Mouse (Mus musculus) stomach, embryonic 14.5 days (tissue): Measurements from ENCODE around the gene Gm16503. TPM values are rescaled to one million over a fixed set of nuclear protein-coding genes. Genes with fewer than 3 reads are reported as not detected.
"Not testable (repeated sequence)": the region's sequence is repeated elsewhere in the genome, so short reads cannot be mapped to it uniquely, and the experiment has no call there.

ENCODE experiments used
- ATAC-seq: fragments of 200-750 bp; cut with Nextera tagmentation; 2 replicates; pipeline ENCODE4 v1.8.0; 2017; ENCODE audit warnings: low read depth, moderate TSS enrichment; ENCODE audit not compliant: insufficient number of reproducible peaks, insufficient read depth, low FRiP score
- H3K27ac ChIP-seq: fragments of 300-500 bp; sonication (generic); 2 replicates; pipeline ENCODE4 v1.5.1; 2014; ENCODE audit warnings: mild to moderate bottlenecking, low read length, moderate library complexity, mixed read lengths
- H3K27me3 ChIP-seq: fragments of 300-500 bp; sonication (generic); 2 replicates; pipeline ENCODE4 v1.6.1; 2014; ENCODE audit warnings: low read length, control low read depth, mixed read lengths; ENCODE audit not compliant: control insufficient read depth, insufficient read depth
- H3K36me3 ChIP-seq: fragments of 300-500 bp; sonication (generic); 2 replicates; pipeline ENCODE4 v1.6.1; 2014; ENCODE audit warnings: mild to moderate bottlenecking, control low read depth, low read length, moderate library complexity, mixed read lengths; ENCODE audit not compliant: control insufficient read depth, insufficient read depth
- H3K4me1 ChIP-seq: fragments of 300-500 bp; sonication (generic); 2 replicates; pipeline ENCODE4 v1.6.1; 2014; ENCODE audit warnings: low read length, control low read depth, mixed read lengths; ENCODE audit not compliant: control insufficient read depth, insufficient read depth
- H3K4me2 ChIP-seq: fragments of 300-500 bp; sonication (generic); replicated peaks from 2 replicates; pipeline ENCODE4 v1.6.1; 2014; ENCODE audit warnings: low read depth, low read length, control low read depth
- H3K4me3 ChIP-seq: fragments of 300-500 bp; sonication (generic); 2 replicates; pipeline ENCODE4 v1.5.1; 2014; ENCODE audit warnings: low read depth, low read length, control low read depth
- H3K9ac ChIP-seq: fragments of 300-500 bp; sonication (generic); replicated peaks from 2 replicates; pipeline ENCODE4 v1.6.1; 2014; ENCODE audit warnings: low read depth, mild to moderate bottlenecking, control low read depth, low read length, moderate library complexity, mixed read lengths
- H3K9me3 ChIP-seq: fragments of 300-500 bp; sonication (generic); 2 replicates; pipeline ENCODE4 v1.6.1; 2016; ENCODE audit warnings: low read depth, low read length, control low read depth; ENCODE audit not compliant: control insufficient read depth
- WGBS: fragments of 180-500 bp; shearing (Covaris S2); extraction: QIAGEN DNeasy Blood & Tissue Kit; methylation state at CpG from one replicate; pipeline ENCODE4 v1.1.7; 2014; 5-methylcytosine and 5-hydroxymethylcytosine counted together
- polyA plus RNA-seq: library from polyadenylated mRNA; unstranded; fragments of >200 nt; fragmentation: Nextera tagmentation; extraction: Ambion mirVana; gene quantifications from 2 replicates; pipeline ENCODE4 v1.2.1, GENCODE M21; 2014

Gm16503 gene
- polyA plus RNA-seq, 1 experiment from 2014 or later = 0.67 TPM

DNA sequence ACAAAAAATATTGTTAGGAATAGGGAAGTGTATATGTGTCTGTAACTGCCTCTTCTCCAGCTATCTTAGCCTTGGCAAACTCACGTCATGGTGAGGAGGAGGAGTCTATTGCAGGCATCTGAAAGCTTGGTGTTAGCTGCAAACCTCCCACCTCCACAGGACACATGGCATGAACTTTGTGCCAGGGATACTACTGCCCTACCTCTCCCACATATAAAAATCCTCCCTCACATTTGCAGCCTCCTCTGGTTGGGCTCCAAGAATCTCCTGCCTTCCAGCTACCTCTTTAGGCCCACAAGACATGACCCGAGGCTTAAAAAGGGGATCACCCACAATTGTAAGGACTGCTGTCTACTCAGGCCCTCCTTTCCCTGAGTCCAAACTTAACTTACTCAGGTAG lies 2.3 kb upstream of the Gm16503 start:
- no peak overlapping the region for H3K9ac ChIP-seq
- WGBS = 88% methylated on average over 2 of the region's 2 CpGs
- H3K4me3 ChIP-seq = no peak overlapping the region
- no peaks in the 10 kb centered on the region for H3K27me3 ChIP-seq
- H3K9me3 ChIP-seq = peaks cover 26% of the 10 kb centered on the region
- H3K4me2 ChIP-seq = no peak overlapping the region
- no peak for ATAC-seq
- H3K27ac ChIP-seq = no peak overlapping the region
- no peaks in the 10 kb centered on the region for H3K36me3 ChIP-seq
- H3K4me1 ChIP-seq = no peaks in the 10 kb centered on the region

DNA sequence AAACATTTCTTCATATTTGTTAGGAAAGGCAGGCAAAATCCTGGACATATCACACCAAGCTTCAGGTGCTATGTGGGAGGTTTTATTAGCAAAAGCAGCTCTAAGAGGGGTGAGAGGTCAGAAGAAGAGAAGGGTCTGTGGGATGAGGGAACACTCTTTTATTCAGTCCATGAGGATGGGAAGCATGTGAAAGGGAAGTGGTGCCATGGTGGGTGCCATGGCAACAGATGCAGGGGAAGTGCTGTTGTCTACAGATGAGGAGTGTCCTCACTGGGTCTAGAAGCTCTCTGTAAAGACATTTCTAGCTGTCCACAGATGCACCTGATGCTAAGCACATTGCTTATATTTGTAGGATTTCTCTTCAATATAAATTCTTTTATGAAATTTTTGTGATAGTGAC lies 1.1 kb downstream of the Gm16503 start:
- H3K4me3 ChIP-seq = no peak overlapping the region
- no peaks in the 10 kb centered on the region for H3K4me1 ChIP-seq
- peaks cover 31% of the 10 kb centered on the region for H3K9me3 ChIP-seq
- no peak for ATAC-seq
- H3K36me3 ChIP-seq = no peaks in the 10 kb centered on the region
- no peak overlapping the region for H3K4me2 ChIP-seq
- H3K9ac ChIP-seq = no peak overlapping the region
- no peaks in the 10 kb centered on the region for H3K27me3 ChIP-seq
- H3K27ac ChIP-seq = no peak overlapping the region

DNA sequence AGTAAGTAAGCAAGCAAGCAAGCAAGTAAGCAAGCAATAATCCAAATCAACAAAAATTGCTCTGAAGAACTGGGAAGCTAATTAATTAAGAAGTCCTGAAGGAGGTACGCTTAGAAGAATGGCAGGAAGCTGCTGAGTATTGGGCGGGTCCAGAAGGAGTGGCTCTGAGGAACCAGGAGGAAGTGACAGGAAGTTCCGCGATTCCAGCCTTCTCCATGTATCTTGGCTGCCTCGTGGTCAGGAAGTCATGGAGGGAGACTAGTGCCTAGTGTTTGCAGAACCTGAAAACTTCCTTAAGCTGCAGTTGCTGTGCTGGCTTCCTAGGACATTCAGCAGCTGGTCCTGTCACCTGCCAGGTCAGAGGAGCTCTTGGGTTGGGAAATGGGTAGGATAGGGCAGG lies 13.1 kb downstream of the Gm16503 start, which contains the start of gene Zfp985:
Zfp985 (plus strand) TSS at position 207 of the 400 bp plus-strand sequence.
- not testable (repeated sequence) for H3K27ac ChIP-seq, H3K4me1 ChIP-seq, H3K4me2 ChIP-seq, H3K4me3 ChIP-seq, H3K9ac ChIP-seq, H3K9me3 ChIP-seq, H3K27me3 ChIP-seq, ATAC-seq, H3K36me3 ChIP-seq
- WGBS = 83% methylated on average over 5 of the region's 5 CpGs

DNA sequence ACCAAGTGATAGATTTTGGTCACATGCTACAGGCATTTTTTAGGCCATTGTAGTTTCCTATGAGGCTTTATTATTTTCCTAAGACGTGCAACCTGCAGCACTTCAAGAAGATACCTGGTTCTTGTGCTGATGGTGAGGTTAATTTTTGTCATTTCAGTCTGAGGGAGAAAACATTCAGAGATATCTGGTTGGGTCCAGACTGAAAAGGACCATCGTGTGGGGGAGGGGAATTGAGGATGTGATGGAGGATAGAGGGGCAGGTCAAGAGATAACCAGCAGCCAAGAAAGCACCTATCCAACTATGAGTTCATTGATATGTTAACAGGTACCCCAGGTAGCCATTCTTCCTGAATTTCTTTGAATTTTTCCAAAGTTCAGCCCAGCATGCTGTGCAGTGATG lies 14.3 kb downstream of the Gm16503 start:
- H3K4me1 ChIP-seq, H3K4me2 ChIP-seq, H3K9me3 ChIP-seq, H3K4me3 ChIP-seq, H3K27ac ChIP-seq, ATAC-seq, H3K27me3 ChIP-seq, H3K9ac ChIP-seq, H3K36me3 ChIP-seq: not testable (repeated sequence)
- WGBS = 76% methylated on average over 2 of the region's 2 CpGs

DNA sequence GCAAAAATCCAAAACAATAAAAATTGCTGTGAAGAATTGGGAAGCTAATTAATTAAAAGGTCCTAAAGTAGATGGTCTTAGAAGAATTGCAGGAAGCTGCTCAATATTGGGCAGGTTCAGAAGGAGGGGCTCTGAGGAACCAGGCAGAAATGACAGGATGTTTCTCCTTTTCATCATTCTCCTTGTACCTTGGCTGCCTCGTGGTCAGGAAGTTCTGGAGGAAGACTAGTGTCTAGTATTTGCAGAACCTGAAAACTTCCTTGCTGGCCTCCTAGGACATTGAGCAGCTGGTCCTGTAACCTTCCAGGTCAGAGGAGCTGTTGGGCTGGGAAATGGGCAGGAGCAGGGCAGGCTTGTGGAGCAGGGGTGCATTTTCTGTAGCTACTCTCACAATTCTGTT lies 16.9 kb downstream of the Gm16503 start:
- H3K36me3 ChIP-seq, H3K4me1 ChIP-seq, H3K4me2 ChIP-seq, H3K27me3 ChIP-seq, H3K9ac ChIP-seq, ATAC-seq, H3K4me3 ChIP-seq, H3K9me3 ChIP-seq, H3K27ac ChIP-seq: not testable (repeated sequence)
- WGBS = 36% methylated on average over 1 of the region's 1 CpGs

DNA sequence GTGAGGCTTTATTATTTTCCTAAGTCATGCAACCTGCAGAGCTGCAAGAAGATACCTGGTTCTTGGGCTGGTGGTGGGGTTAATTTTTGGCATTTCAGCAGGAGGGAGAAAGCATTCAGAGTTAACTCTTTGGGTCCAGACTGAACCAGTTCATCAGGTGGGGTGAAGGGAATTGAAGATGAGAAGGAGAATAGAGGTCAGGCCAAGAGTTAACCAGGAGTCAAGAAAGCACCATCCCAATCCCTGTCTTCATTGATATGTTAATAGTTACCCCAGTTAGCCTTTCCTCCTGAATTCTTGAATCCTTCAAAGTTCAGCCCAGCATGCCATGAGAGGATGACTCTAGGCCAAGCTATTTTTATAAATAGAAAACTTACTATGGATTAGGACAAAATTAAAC lies 18.0 kb downstream of the Gm16503 start:
- H3K27me3 ChIP-seq, H3K4me3 ChIP-seq, ATAC-seq, H3K9ac ChIP-seq, H3K36me3 ChIP-seq, H3K4me2 ChIP-seq, H3K27ac ChIP-seq, H3K4me1 ChIP-seq, H3K9me3 ChIP-seq: not testable (repeated sequence)

DNA sequence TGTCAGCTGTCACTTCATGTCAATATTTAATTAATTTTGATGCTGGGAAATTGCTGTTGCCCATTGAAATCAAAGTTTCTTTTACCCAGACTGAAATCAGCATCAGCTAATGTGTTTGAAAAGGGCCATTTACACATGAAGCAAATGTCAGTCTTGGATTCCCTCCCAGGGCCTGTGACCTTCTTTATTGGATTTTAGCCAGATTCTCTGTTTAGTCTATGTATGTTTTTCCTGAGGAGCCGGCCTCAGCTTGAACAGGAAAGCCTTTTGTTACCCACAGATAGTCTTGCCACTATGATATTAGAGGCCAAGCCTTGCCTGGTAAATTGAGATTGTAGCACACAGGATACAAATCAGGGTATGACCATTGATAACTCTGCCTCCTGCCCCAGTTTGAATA lies 19.1 kb downstream of the Gm16503 start:
- not testable (repeated sequence) for H3K4me2 ChIP-seq, H3K9ac ChIP-seq, H3K4me1 ChIP-seq, H3K4me3 ChIP-seq, H3K27me3 ChIP-seq, H3K36me3 ChIP-seq, ATAC-seq, H3K27ac ChIP-seq, H3K9me3 ChIP-seq
- WGBS = 44% methylated on average over 1 of the region's 1 CpGs

DNA sequence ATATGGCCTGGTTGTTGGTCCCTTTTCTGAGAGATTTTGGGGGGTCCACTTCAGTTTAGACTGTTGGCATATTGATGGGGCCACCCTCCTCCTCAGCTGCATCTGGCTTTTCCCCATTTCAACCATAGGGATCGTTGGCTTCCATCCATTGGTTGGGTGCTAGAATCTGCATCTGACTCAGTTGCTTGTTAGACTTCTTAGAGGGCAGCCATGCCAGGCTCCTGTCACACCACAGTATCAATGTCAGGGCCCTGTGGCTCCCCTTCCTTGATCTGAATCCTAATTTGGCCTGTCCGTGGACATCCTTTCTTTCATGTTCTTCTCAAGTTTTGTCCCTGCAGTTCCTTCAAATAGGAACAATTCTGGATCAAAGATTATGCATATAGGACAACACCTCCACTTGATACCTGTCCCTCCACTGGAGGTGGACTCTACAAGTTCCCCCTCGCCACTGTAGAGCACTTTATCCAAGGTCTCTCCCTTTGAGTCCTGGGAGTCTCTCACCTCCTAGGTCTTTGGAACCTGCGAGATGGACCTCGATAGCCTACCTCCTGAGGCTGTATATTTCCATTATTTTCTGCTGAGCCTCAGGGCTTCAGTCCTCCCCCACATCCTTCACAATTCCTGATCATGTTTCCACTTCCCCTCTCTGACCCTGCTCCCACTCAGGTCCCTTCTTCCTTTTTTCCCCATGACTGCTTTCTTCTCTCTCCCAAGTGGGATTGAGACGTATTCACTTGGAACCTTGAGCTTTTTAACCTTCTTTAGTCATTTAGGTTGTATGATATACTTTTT lies 25.6 kb downstream of the Gm16503 start:
- Histone ChIP-seq H3K9ac (no peak overlapping the region), H3K4me1 (no peaks in the 10 kb centered on the region), H3K4me2 (no peak overlapping the region), H3K9me3 (peaks cover 9% of the 10 kb centered on the region), H3K36me3 (no peaks in the 10 kb centered on the region), H3K27ac (no peak overlapping the region), H3K4me3 (no peak overlapping the region), H3K27me3 (no peaks in the 10 kb centered on the region)
- WGBS = 69% methylated on average over 6 of the region's 6 CpGs
- no peak for ATAC-seq

DNA sequence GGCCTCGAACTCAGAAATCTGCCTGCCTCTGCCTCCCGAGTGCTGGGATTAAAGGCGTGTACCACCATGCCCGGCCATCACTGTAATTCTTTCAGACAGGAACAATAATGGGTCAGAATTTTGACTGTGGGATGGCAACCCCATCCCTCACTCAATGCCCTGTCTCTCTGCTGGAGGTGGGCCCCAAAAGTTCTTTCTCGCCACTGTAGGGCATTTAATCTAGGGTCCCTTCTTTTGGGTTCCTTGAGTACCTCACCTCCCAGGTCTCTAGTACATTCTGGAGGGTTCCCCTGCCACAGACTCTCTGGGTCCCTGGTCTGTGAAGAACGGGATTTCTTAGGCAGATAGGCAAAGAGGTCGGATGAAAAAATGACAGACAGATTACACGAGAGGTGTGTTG lies 31.1 kb downstream of the Gm16503 start:
- not testable (repeated sequence) for ATAC-seq, H3K27ac ChIP-seq, H3K4me1 ChIP-seq, H3K4me3 ChIP-seq, H3K9ac ChIP-seq, H3K4me2 ChIP-seq, H3K9me3 ChIP-seq, H3K36me3 ChIP-seq, H3K27me3 ChIP-seq
- WGBS = 77% methylated on average over 8 of the region's 8 CpGs
